Mouse (Mus musculus) bone marrow macrophage, adult 2 months (primary cell): ENCODE results near the gene Tuft1.
"Not testable (repeated sequence)": the region's sequence is repeated elsewhere in the genome, so short reads cannot be mapped to it uniquely, and the experiment has no call there.

Experiments used
- CTCF ChIP-seq: IDR thresholded peaks from 2 replicates; pipeline ENCODE4 v1.5.1; 2012; ENCODE audit warnings: low read depth, mild to moderate bottlenecking, low read length, moderate library complexity
- POLR2A ChIP-seq: IDR thresholded peaks from 2 replicates; pipeline ENCODE4 v1.6.1; 2012; ENCODE audit warnings: mild to moderate bottlenecking, low read depth, low read length, borderline replicate concordance

- TF ChIP-seq CTCF, POLR2A: not testable (repeated sequence)
Observed at GRCm38 (mm10) chr3:94689195-94689594, 30.5 kb upstream of the Tuft1 start.
